Mouse (Mus musculus): ENCODE measurements around the gene Plcd1. TPM values are rescaled to one million over a fixed set of nuclear protein-coding genes. Genes with fewer than 3 reads are reported as not detected.

Plcd1 gene
- polyA plus RNA-seq, 1 experiment = 9.9 TPM

GRCm38 (mm10) chr9:119037076-119037730, 56.1 kb downstream of the Plcd1 start:
- Histone ChIP-seq H3K4me2 (ENCODE audit: low read depth) (peak overlapping the region; percentile 56), H3K36me3 (ENCODE audit: control insufficient read depth, insufficient read depth) (no peaks in the 10 kb centered on the region), H3K27me3 (ENCODE audit: control insufficient read depth, insufficient read depth, insufficient read length) (no peaks in the 10 kb centered on the region), H3K79me2 (ENCODE audit: control insufficient read depth, insufficient read depth) (no peaks in the 10 kb centered on the region), H3ac (ENCODE audit: control insufficient read depth, insufficient read length) (no peak overlapping the region), H3K4me3 (no peak overlapping the region)
- TF ChIP-seq USF1 (IDR thresholded peaks at IDR 0.05; ENCODE audit: low read depth) (no peak), TCF3 (IDR thresholded peaks at IDR 0.05; ENCODE audit: insufficient read length, low read depth) (no peak)

GRCm38 (mm10) chr9:119035836-119036235, 57.5 kb downstream of the Plcd1 start:
- no peaks in the 10 kb centered on the region for H3K27me3 ChIP-seq (ENCODE audit: control insufficient read depth, insufficient read depth, insufficient read length)
- TF ChIP-seq E2F4 (IDR thresholded peaks at IDR 0.05; ENCODE audit: insufficient read depth) (no peak), MYOD1 (IDR thresholded peaks at IDR 0.05; ENCODE audit: control insufficient read depth in 1 of 3, insufficient read length in 2 of 3, low read depth in 2 of 3) (peak in 1 of 3 experiments; percentile 8), REST (IDR thresholded peaks at IDR 0.05; ENCODE audit: insufficient read depth, insufficient read length) (no peak)
- no peaks in the 10 kb centered on the region for H3K79me2 ChIP-seq (ENCODE audit: control insufficient read depth, insufficient read depth)
- no peak overlapping the region for H3K4me3 ChIP-seq
- H3ac ChIP-seq (ENCODE audit: control insufficient read depth, insufficient read length) = no peak overlapping the region
- H3K36me3 ChIP-seq (ENCODE audit: control insufficient read depth, insufficient read depth) = no peaks in the 10 kb centered on the region
- peak overlapping the region; percentile 40 for H3K4me2 ChIP-seq (ENCODE audit: low read depth)

- Histone ChIP-seq H3K79me2 (ENCODE audit: control insufficient read depth, insufficient read depth) (no peaks in the 10 kb centered on the region), H3K36me3 (ENCODE audit: control insufficient read depth, insufficient read depth) (no peaks in the 10 kb centered on the region), H3K4me3 (no peak overlapping the region), H3K27me3 (ENCODE audit: control insufficient read depth, insufficient read depth, insufficient read length) (no peaks in the 10 kb centered on the region), H3K4me2 (ENCODE audit: low read depth) (peak overlapping the region; percentile 39), H3ac (ENCODE audit: control insufficient read depth, insufficient read length) (no peak overlapping the region)
- TF ChIP-seq E2F4 (IDR thresholded peaks at IDR 0.05; ENCODE audit: insufficient read depth) (no peak), POLR2A (IDR thresholded peaks at IDR 0.05; ENCODE audit: insufficient read length, low read depth) (no peak), MYOD1 (IDR thresholded peaks at IDR 0.05; ENCODE audit: control insufficient read depth in 1 of 3, insufficient read length in 2 of 3, low read depth in 2 of 3) (no peak), REST (IDR thresholded peaks at IDR 0.05; ENCODE audit: insufficient read depth, insufficient read length) (no peak), POLR2AphosphoS2 (IDR thresholded peaks at IDR 0.05; ENCODE audit: insufficient read length, low read depth) (no peak), MAX (IDR thresholded peaks at IDR 0.05; ENCODE audit: low read depth) (no peak), CEBPB (IDR thresholded peaks at IDR 0.05; ENCODE audit: insufficient read depth, poor library complexity, severe bottlenecking) (no peak), SRF (IDR thresholded peaks at IDR 0.05; ENCODE audit: control insufficient read depth, insufficient read length, low read depth) (no peak), USF1 (IDR thresholded peaks at IDR 0.05; ENCODE audit: low read depth) (no peak), MYOG (IDR thresholded peaks at IDR 0.05; ENCODE audit: control insufficient read depth in 1 of 3, insufficient read depth in 1 of 3, insufficient read length in 2 of 3, low read depth in 2 of 3) (no peak), TCF3 (IDR thresholded peaks at IDR 0.05; ENCODE audit: insufficient read length, low read depth) (no peak)
Observed at GRCm38 (mm10) chr9:119034676-119035665, 58.3 kb downstream of the Plcd1 start.

GRCm38 (mm10) chr9:119034069-119034468, 59.2 kb downstream of the Plcd1 start:
- H3K4me2 ChIP-seq (ENCODE audit: low read depth) = no peak overlapping the region
- H3ac ChIP-seq (ENCODE audit: control insufficient read depth, insufficient read length) = no peak overlapping the region
- TF ChIP-seq MYOG (IDR thresholded peaks at IDR 0.05; ENCODE audit: control insufficient read depth in 1 of 3, insufficient read depth in 1 of 3, insufficient read length in 2 of 3, low read depth in 2 of 3) (no peak), TCF3 (IDR thresholded peaks at IDR 0.05; ENCODE audit: insufficient read length, low read depth) (no peak), USF1 (IDR thresholded peaks at IDR 0.05; ENCODE audit: low read depth) (no peak), REST (IDR thresholded peaks at IDR 0.05; ENCODE audit: insufficient read depth, insufficient read length) (no peak), TCF12 (IDR thresholded peaks at IDR 0.05; ENCODE audit: insufficient read depth, poor library complexity, severe bottlenecking) (no peak), MAX (IDR thresholded peaks at IDR 0.05; ENCODE audit: low read depth) (no peak), E2F4 (IDR thresholded peaks at IDR 0.05; ENCODE audit: insufficient read depth) (no peak), SRF (IDR thresholded peaks at IDR 0.05; ENCODE audit: control insufficient read depth, insufficient read length, low read depth) (no peak)
- no peaks in the 10 kb centered on the region for H3K79me2 ChIP-seq (ENCODE audit: control insufficient read depth, insufficient read depth)
- no peaks in the 10 kb centered on the region for H3K36me3 ChIP-seq (ENCODE audit: control insufficient read depth, insufficient read depth)
- H3K4me3 ChIP-seq = no peak overlapping the region
- no peaks in the 10 kb centered on the region for H3K27me3 ChIP-seq (ENCODE audit: control insufficient read depth, insufficient read depth, insufficient read length)

- TF ChIP-seq MYOD1 (IDR thresholded peaks at IDR 0.05; ENCODE audit: control insufficient read depth in 1 of 3, insufficient read length in 2 of 3, low read depth in 2 of 3) (peak in 1 of 3 experiments; percentile 46), SRF (IDR thresholded peaks at IDR 0.05; ENCODE audit: control insufficient read depth, insufficient read length, low read depth) (no peak), MYOG (IDR thresholded peaks at IDR 0.05; ENCODE audit: control insufficient read depth in 1 of 3, insufficient read depth in 1 of 3, insufficient read length in 2 of 3, low read depth in 2 of 3) (peak in 2 of 3 experiments; percentile 26 to 30), E2F4 (IDR thresholded peaks at IDR 0.05; ENCODE audit: insufficient read depth) (no peak), TCF12 (IDR thresholded peaks at IDR 0.05; ENCODE audit: insufficient read depth, poor library complexity, severe bottlenecking) (no peak)
- Histone ChIP-seq H3K79me2 (ENCODE audit: control insufficient read depth, insufficient read depth) (no peaks in the 10 kb centered on the region), H3ac (ENCODE audit: control insufficient read depth, insufficient read length) (no peak overlapping the region), H3K4me3 (no peak overlapping the region), H3K36me3 (ENCODE audit: control insufficient read depth, insufficient read depth) (no peaks in the 10 kb centered on the region), H3K27me3 (ENCODE audit: control insufficient read depth, insufficient read depth, insufficient read length) (no peaks in the 10 kb centered on the region), H3K4me2 (ENCODE audit: low read depth) (no peak overlapping the region)
Observed at GRCm38 (mm10) chr9:119033111-119033921, 60.0 kb downstream of the Plcd1 start.

Data from myocyte (in vitro differentiated cells).